Mouse (Mus musculus) heart, adult 2 months (tissue): ENCODE measurements around the gene Gsta1.

Experiments used
- CTCF ChIP-seq: fragments of 200-600 bp; IDR thresholded peaks from 2 replicates; pipeline ENCODE4 v1.8.1; 2022; ENCODE audit warnings: antibody characterized with exemption, mild to moderate bottlenecking, moderate library complexity
- POLR2A ChIP-seq: fragments of 200-500 bp; IDR thresholded peaks from 2 replicates; pipeline ENCODE4 v1.6.1; 2011; ENCODE audit warnings: mild to moderate bottlenecking, low read depth, low read length, control low read depth; ENCODE audit not compliant: insufficient read depth

GRCm38 (mm10) chr9:78222616-78223015 lies 7.8 kb upstream of the Gsta1 start:
- no peak for TF ChIP-seq CTCF
- TF ChIP-seq POLR2A: no peak
